Mouse (Mus musculus) liver, adult 2 months (tissue): ENCODE data around the gene Tedc2.

Experiments
- CTCF ChIP-seq: fragments of 200-500 bp; IDR thresholded peaks from 2 replicates; pipeline ENCODE4 v1.5.1; 2011; ENCODE audit warnings: low read depth, low read length, control low read depth
- POLR2A ChIP-seq: fragments of 200-500 bp; IDR thresholded peaks from 2 replicates; pipeline ENCODE4 v1.6.1; 2011; ENCODE audit warnings: low read length, control low read depth; ENCODE audit not compliant: insufficient read depth; ENCODE audit errors: extremely low read depth

DNA sequence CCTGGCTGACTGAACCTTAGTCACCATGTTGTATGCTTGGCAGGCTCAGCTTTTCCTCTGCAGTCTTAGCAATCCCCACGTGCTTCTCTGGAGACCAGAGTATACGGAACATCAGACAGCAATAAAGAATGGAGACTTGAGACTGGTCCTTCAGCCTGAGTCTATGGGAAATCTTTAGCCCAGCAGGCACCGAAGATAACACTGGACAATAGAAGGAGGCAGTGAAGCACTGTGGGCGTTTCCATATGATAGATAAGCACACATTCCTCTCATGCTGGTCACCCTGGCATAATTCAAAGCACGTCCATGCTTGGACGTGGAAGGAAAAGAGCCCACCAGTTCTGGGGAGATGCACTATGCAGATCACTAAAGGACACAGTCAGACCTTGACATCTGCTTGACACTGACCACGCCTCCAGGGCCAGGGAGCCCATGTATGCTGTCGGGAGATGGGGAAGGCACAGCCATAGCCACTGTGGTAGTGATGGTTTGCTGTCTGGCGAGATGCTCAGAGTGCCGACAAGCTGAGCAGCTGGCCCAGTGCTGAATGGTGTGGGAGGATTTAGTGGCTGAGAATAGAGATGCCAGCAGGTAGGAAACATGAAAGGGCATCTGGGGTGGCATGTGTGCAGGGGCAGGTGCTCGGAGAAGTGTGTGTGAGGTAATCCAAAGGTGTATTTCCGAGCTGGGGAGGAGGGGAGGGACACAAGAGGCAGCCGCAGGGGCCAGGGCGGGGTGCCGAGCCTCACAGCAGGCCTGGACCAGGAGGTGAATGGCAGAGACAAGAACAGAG lies 23.4 kb downstream of the Tedc2 start:
- TF ChIP-seq CTCF (no peak), POLR2A (no peak)
